Mouse (Mus musculus) testis, adult 2 months (tissue): Measurements from ENCODE around the gene Cox15.

Source experiments
- CTCF ChIP-seq: fragments of 200-500 bp; IDR thresholded peaks from 2 replicates; pipeline ENCODE4 v1.5.1; 2012; ENCODE audit warnings: low read depth, mild to moderate bottlenecking, inconsistent platforms, low read length, moderate library complexity; ENCODE audit not compliant: control insufficient read depth, insufficient read depth, insufficient replicate concordance
- POLR2A ChIP-seq: fragments of 200-500 bp; IDR thresholded peaks from 2 replicates; pipeline ENCODE4 v1.6.1; 2012; ENCODE audit warnings: low read depth, mild to moderate bottlenecking, inconsistent platforms, low read length, moderate library complexity; ENCODE audit not compliant: control insufficient read depth

DNA sequence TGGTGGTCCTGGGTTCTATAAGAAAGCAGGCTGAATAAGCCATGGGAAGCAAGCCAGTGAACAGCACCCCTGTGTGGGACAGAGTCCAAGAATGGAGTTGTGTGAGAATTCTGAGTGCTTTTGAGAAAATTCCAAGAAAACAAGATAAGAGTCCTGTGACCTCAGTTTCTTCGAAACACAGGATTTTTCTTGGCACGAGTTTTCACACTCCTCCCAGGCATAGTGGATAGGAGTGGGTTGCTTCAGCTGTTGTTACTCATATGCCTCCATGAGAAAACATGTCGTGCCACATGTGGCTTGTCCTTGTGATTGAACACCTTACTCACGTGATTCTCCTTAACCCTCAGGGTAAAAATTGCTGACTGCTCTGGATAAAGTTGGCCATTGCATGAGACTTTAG is 4.9 kb downstream of the Cox15 start:
- TF ChIP-seq POLR2A = no peak
- no peak for TF ChIP-seq CTCF
